ENCODE assay signal across 22 mouse cellular contexts in genomic region chr1:192756674-192757073, GRCm38 (mm10). TPM values are rescaled to one million over a fixed set of nuclear protein-coding genes. Genes with fewer than 3 reads are reported as not detected.
DNase-seq lines count a peak whose midpoint lies in the region; ATAC-seq lines count a peak whose summit lies in the region.
"Had no signal": no experiment of that assay in that cellular context is flagged by ENCODE, and none has a peak within 500 bp of the region (broad histone marks: within the 10 kb centered on the region; RNA-seq: fewer than 3 reads in every experiment).

No protein-coding gene starts in this region.

- no peak for DNase-seq in forebrain, embryonic 14.5 days (ENCODE audit: low spot score)
- no peak for DNase-seq in hindbrain, embryonic 11.5 days (ENCODE audit: low spot score)
- DNase-seq in midbrain, embryonic 11.5 days (ENCODE audit: low spot score, missing footprints): peak; percentile 74
- DNase-seq in midbrain, embryonic 14.5 days: no peak
- DNase-seq in right cerebral cortex, postnatal 14 days: no peak
- DNase-seq: adrenal gland, postnatal 10 days; cerebellum, adult 9-11 months; gastrocnemius, adult 2 months; kidney, adult 2 months; kidney, postnatal 10 days; liver; spleen, adult 18-20 months; thymus, postnatal 25 days had no signal

- H3K4me1 ChIP-seq in forebrain, embryonic 13.5 days: peaks cover 28% of the 10 kb centered on the region
- H3K4me1 ChIP-seq in forebrain, embryonic 14.5 days (ENCODE audit: control insufficient read depth, insufficient read depth, low read length): peaks cover 16% of the 10 kb centered on the region
- H3K4me1 ChIP-seq in hindbrain, embryonic 11.5 days (replicated peaks; ENCODE audit: control insufficient read depth, insufficient read depth, low read length): peaks cover 5% of the 10 kb centered on the region; the same call in 1 of the 2 replicates
- H3K4me1 ChIP-seq in hindbrain, embryonic 16.5 days (ENCODE audit: control insufficient read depth, insufficient read depth, low read depth, low read length): peaks cover 15% of the 10 kb centered on the region
- peaks cover 15% of the 10 kb centered on the region for H3K4me1 ChIP-seq in midbrain, embryonic 11.5 days (ENCODE audit: control insufficient read depth, insufficient read depth, low read length)
- peaks cover 6% of the 10 kb centered on the region for H3K4me1 ChIP-seq in midbrain, embryonic 14.5 days (ENCODE audit: control insufficient read depth, insufficient read depth, low read length)
- peaks cover 24% of the 10 kb centered on the region for H3K4me1 ChIP-seq in neural tube, embryonic 15.5 days

- no peak overlapping the region for H3K4me3 ChIP-seq in forebrain, embryonic 13.5 days
- H3K4me3 ChIP-seq in forebrain, embryonic 14.5 days (ENCODE audit: low read depth, low read length): no peak overlapping the region
- H3K4me3 ChIP-seq in hindbrain, embryonic 11.5 days (ENCODE audit: low read depth, low read length): no peak overlapping the region
- H3K4me3 ChIP-seq in hindbrain, embryonic 16.5 days (ENCODE audit: low read length): no peak overlapping the region
- H3K4me3 ChIP-seq in midbrain, embryonic 11.5 days (ENCODE audit: low read depth, low read length): no peak overlapping the region
- no peak overlapping the region for H3K4me3 ChIP-seq in midbrain, embryonic 14.5 days (replicated peaks; ENCODE audit: low read depth, low read length)
- no peak overlapping the region for H3K4me3 ChIP-seq in neural tube, embryonic 15.5 days (replicated peaks)
- H3K4me3 ChIP-seq: embryonic facial prominence, embryonic 12.5 days; erythroblast, embryonic 14.5 days; gastrocnemius, adult 2 months; neural tube, embryonic 12.5 days had no signal

- H3K4me2 ChIP-seq in forebrain, embryonic 13.5 days: no peak overlapping the region
- H3K4me2 ChIP-seq in forebrain, embryonic 14.5 days (ENCODE audit: low read length): no peak overlapping the region
- H3K4me2 ChIP-seq in hindbrain, embryonic 11.5 days (replicated peaks; ENCODE audit: low read depth, low read length): no peak overlapping the region
- no peak overlapping the region for H3K4me2 ChIP-seq in hindbrain, embryonic 16.5 days (ENCODE audit: low read length)
- no peak overlapping the region for H3K4me2 ChIP-seq in midbrain, embryonic 11.5 days
- H3K4me2 ChIP-seq in midbrain, embryonic 14.5 days (ENCODE audit: low read length): no peak overlapping the region
- no peak overlapping the region for H3K4me2 ChIP-seq in neural tube, embryonic 15.5 days
- H3K4me2 ChIP-seq: embryonic facial prominence, embryonic 12.5 days; neural tube, embryonic 12.5 days had no signal

- H3K27me3 ChIP-seq in forebrain, embryonic 13.5 days: no peaks in the 10 kb centered on the region
- no peaks in the 10 kb centered on the region for H3K27me3 ChIP-seq in forebrain, embryonic 14.5 days (replicated peaks; ENCODE audit: control insufficient read depth, insufficient read depth, low read length)
- no peaks in the 10 kb centered on the region for H3K27me3 ChIP-seq in hindbrain, embryonic 11.5 days (ENCODE audit: control insufficient read depth, insufficient read depth, low read length)
- no peaks in the 10 kb centered on the region for H3K27me3 ChIP-seq in hindbrain, embryonic 16.5 days (replicated peaks; ENCODE audit: control insufficient read depth, insufficient read depth, low read length)
- H3K27me3 ChIP-seq in midbrain, embryonic 11.5 days (ENCODE audit: control insufficient read depth, insufficient read depth, low read length): no peaks in the 10 kb centered on the region
- no peaks in the 10 kb centered on the region for H3K27me3 ChIP-seq in midbrain, embryonic 14.5 days (ENCODE audit: control insufficient read depth, insufficient read depth, low read length)
- no peaks in the 10 kb centered on the region for H3K27me3 ChIP-seq in neural tube, embryonic 15.5 days (replicated peaks)
- H3K27me3 ChIP-seq: embryonic facial prominence, embryonic 12.5 days; neural tube, embryonic 12.5 days had no signal

- no peaks in the 10 kb centered on the region for H3K9me3 ChIP-seq in forebrain, embryonic 13.5 days (replicated peaks)
- H3K9me3 ChIP-seq in forebrain, embryonic 14.5 days (replicated peaks; ENCODE audit: control insufficient read depth, low read length): no peaks in the 10 kb centered on the region
- H3K9me3 ChIP-seq in hindbrain, embryonic 11.5 days (ENCODE audit: control insufficient read depth, low read length): no peaks in the 10 kb centered on the region
- no peaks in the 10 kb centered on the region for H3K9me3 ChIP-seq in hindbrain, embryonic 16.5 days (ENCODE audit: control insufficient read depth, low read length)
- H3K9me3 ChIP-seq in midbrain, embryonic 11.5 days (ENCODE audit: control insufficient read depth, low read length): no peaks in the 10 kb centered on the region
- H3K9me3 ChIP-seq in midbrain, embryonic 14.5 days (ENCODE audit: control insufficient read depth, low read length): no peaks in the 10 kb centered on the region
- no peaks in the 10 kb centered on the region for H3K9me3 ChIP-seq in neural tube, embryonic 15.5 days (replicated peaks)
- H3K9me3 ChIP-seq: embryonic facial prominence, embryonic 12.5 days; neural tube, embryonic 12.5 days had no signal

- ATAC-seq in forebrain, embryonic 13.5 days: no peak
- no peak for ATAC-seq in forebrain, embryonic 14.5 days
- ATAC-seq in hindbrain, embryonic 11.5 days (ENCODE audit: low FRiP score): no peak
- ATAC-seq in hindbrain, embryonic 16.5 days: no peak
- no peak for ATAC-seq in midbrain, embryonic 11.5 days (ENCODE audit: low FRiP score)
- no peak for ATAC-seq in midbrain, embryonic 14.5 days (ENCODE audit: low FRiP score, low TSS enrichment)
- no peak for ATAC-seq in neural tube, embryonic 15.5 days (ENCODE audit: low FRiP score)
- ATAC-seq: activated CD4-positive, CD25-positive, alpha-beta regulatory T cell, adult 4 months; CD4-positive, CD25-positive, alpha-beta regulatory T cell, adult 4 months; inflammation-experienced regulatory T-cells, adult 6 months had no signal

- H3K36me3 ChIP-seq in forebrain, embryonic 13.5 days (ENCODE audit: poor library complexity, severe bottlenecking): no peaks in the 10 kb centered on the region
- H3K36me3 ChIP-seq in forebrain, embryonic 14.5 days (ENCODE audit: control insufficient read depth, insufficient read depth, low read length): no peaks in the 10 kb centered on the region
- H3K36me3 ChIP-seq in hindbrain, embryonic 11.5 days (ENCODE audit: control insufficient read depth, insufficient read depth, low read length): no peaks in the 10 kb centered on the region
- H3K36me3 ChIP-seq in hindbrain, embryonic 16.5 days (ENCODE audit: control insufficient read depth, insufficient read depth, low read length): no peaks in the 10 kb centered on the region
- no peaks in the 10 kb centered on the region for H3K36me3 ChIP-seq in midbrain, embryonic 11.5 days (ENCODE audit: control insufficient read depth, insufficient read depth, low read length)
- H3K36me3 ChIP-seq in midbrain, embryonic 14.5 days (ENCODE audit: control insufficient read depth, insufficient read depth, low read length): no peaks in the 10 kb centered on the region
- H3K36me3 ChIP-seq in neural tube, embryonic 15.5 days: no peaks in the 10 kb centered on the region
- H3K36me3 ChIP-seq: embryonic facial prominence, embryonic 12.5 days; neural tube, embryonic 12.5 days had no signal

- WGBS in forebrain, embryonic 13.5 days: 88% methylated on average over 7 of the region's 7 CpGs
- 86% methylated on average over 7 of the region's 7 CpGs for WGBS in forebrain, embryonic 14.5 days
- 87% methylated on average over 7 of the region's 7 CpGs for WGBS in hindbrain, embryonic 11.5 days
- WGBS in hindbrain, embryonic 16.5 days: 81% methylated on average over 7 of the region's 7 CpGs
- 90% methylated on average over 7 of the region's 7 CpGs for WGBS in midbrain, embryonic 11.5 days
- 91% methylated on average over 7 of the region's 7 CpGs for WGBS in midbrain, embryonic 14.5 days
- 90% methylated on average over 7 of the region's 7 CpGs for WGBS in neural tube, embryonic 15.5 days

- H3K27ac ChIP-seq in forebrain, embryonic 13.5 days: peak overlapping the region; percentile 69; the same call in 1 of the 2 replicates
- H3K27ac ChIP-seq in forebrain, embryonic 14.5 days (ENCODE audit: low read depth, low read length): no peak overlapping the region
- peak overlapping the region; percentile 82 for H3K27ac ChIP-seq in hindbrain, embryonic 11.5 days (ENCODE audit: low read depth, low read length)
- no peak overlapping the region for H3K27ac ChIP-seq in hindbrain, embryonic 16.5 days (ENCODE audit: low read depth, low read length)
- no peak overlapping the region for H3K27ac ChIP-seq in midbrain, embryonic 11.5 days (ENCODE audit: low read depth, low read length)
- H3K27ac ChIP-seq in midbrain, embryonic 14.5 days (replicated peaks; ENCODE audit: low read depth, low read length): no peak overlapping the region
- 0 out of 2 replicates have a peak overlapping the region, but pooled peaks have one; percentile 75 for H3K27ac ChIP-seq in neural tube, embryonic 15.5 days (replicated peaks)
- H3K27ac ChIP-seq: embryonic facial prominence, embryonic 12.5 days; gastrocnemius, adult 2 months had no signal

- 0 out of 2 replicates have a peak overlapping the region, but pooled peaks have one; percentile 10 for H3K9ac ChIP-seq in forebrain, embryonic 13.5 days
- H3K9ac ChIP-seq in forebrain, embryonic 14.5 days (ENCODE audit: low read length): no peak overlapping the region
- H3K9ac ChIP-seq in hindbrain, embryonic 11.5 days (ENCODE audit: low read depth, low read length): no peak overlapping the region
- H3K9ac ChIP-seq in hindbrain, embryonic 16.5 days (ENCODE audit: low read depth, low read length): no peak overlapping the region
- no peak overlapping the region for H3K9ac ChIP-seq in midbrain, embryonic 11.5 days (ENCODE audit: low read length)
- no peak overlapping the region for H3K9ac ChIP-seq in midbrain, embryonic 14.5 days (replicated peaks; ENCODE audit: low read length)
- no peak overlapping the region for H3K9ac ChIP-seq in neural tube, embryonic 15.5 days (replicated peaks)
- H3K9ac ChIP-seq: embryonic facial prominence, embryonic 12.5 days; neural tube, embryonic 12.5 days had no signal

RNA-seq across cellular contexts. Expression of gene Hhat, which starts 14.3 kb away (rescaled TPM):
- polyA plus RNA-seq in forebrain, embryonic 13.5 days (2015; fragmentation: Nextera tagmentation; extraction: Ambion mirVana): 2.6 and 3.2 TPM in 2 replicates
- polyA plus RNA-seq in forebrain, embryonic 14.5 days (2014; fragmentation: Nextera tagmentation; extraction: Ambion mirVana): 3.5 and 3.8 TPM in 2 replicates
- 5.5 and 8.0 TPM in 2 replicates for polyA plus RNA-seq in hindbrain, embryonic 11.5 days (2014; fragmentation: Nextera tagmentation; extraction: Ambion mirVana)
- 3.4 and 3.5 TPM in 2 replicates for polyA plus RNA-seq in hindbrain, embryonic 16.5 days (2015; fragmentation: Nextera tagmentation; extraction: Ambion mirVana)
- polyA plus RNA-seq in midbrain, embryonic 11.5 days (2014; fragmentation: Nextera tagmentation; extraction: Ambion mirVana): 7.4 and 11.0 TPM in 2 replicates
- polyA plus RNA-seq in midbrain, embryonic 14.5 days (2014; fragmentation: Nextera tagmentation; extraction: Ambion mirVana): 3.9 and 4.5 TPM in 2 replicates
- polyA plus RNA-seq in neural tube, embryonic 15.5 days (2015; fragmentation: Nextera tagmentation; extraction: Ambion mirVana): 4.6 and 5.2 TPM in 2 replicates
- polyA plus RNA-seq: erythroblast, embryonic 14.5 days had no signal

Comparison
In these comparisons a context has a peak if more than half of its experiments do, and no peak if none do; other contexts are left out.
1. H3K27ac ChIP-seq: peak in forebrain, embryonic 13.5 days (single experiment), hindbrain, embryonic 11.5 days (single experiment) and neural tube, embryonic 15.5 days (single experiment); none in forebrain, embryonic 14.5 days (single experiment), hindbrain, embryonic 16.5 days (single experiment), midbrain, embryonic 11.5 days (single experiment) and midbrain, embryonic 14.5 days (single experiment).